Mouse (Mus musculus): ENCODE results near the gene Brf1. TPM values are rescaled to one million over a fixed set of nuclear protein-coding genes. Genes with fewer than 3 reads are reported as not detected.

Brf1 gene
- polyA plus RNA-seq, 1 experiment: 44.8 TPM

GRCm38 (mm10) chr12:112965783-112966182, 34.7 kb downstream of the Brf1 start:
- Histone ChIP-seq H3K4me1 (ENCODE audit: control insufficient read depth, insufficient read depth, low read length) (no peaks in the 10 kb centered on the region), H3K27me3 (replicated peaks; ENCODE audit: control insufficient read depth, insufficient read depth, low read length) (no peaks in the 10 kb centered on the region), H3K4me3 (ENCODE audit: insufficient read depth, low read depth, low read length) (no peak overlapping the region), H3K27ac (ENCODE audit: insufficient read depth, low read depth, low read length) (no peak overlapping the region), H3K36me3 (ENCODE audit: control insufficient read depth, insufficient read depth, low read length) (peaks cover 7% of the 10 kb centered on the region)
- DNase-seq: no peak
- TF ChIP-seq POLR2A (IDR thresholded peaks at IDR 0.05; ENCODE audit: low read depth, low read length) (no peak), CTCF (conservative IDR thresholded peaks at IDR 0.05; ENCODE audit: insufficient read depth, insufficient read length, low read depth, low read length) (no peak)
- WGBS: 93% methylated on average over 13 of the region's 13 CpGs

- H3K27ac ChIP-seq (ENCODE audit: insufficient read depth, low read depth, low read length): peak overlapping the region; percentile 9; the same call in 1 of the 2 replicates
- WGBS: 69% methylated on average over 5 of the region's 5 CpGs
- TF ChIP-seq CTCF (conservative IDR thresholded peaks at IDR 0.05; ENCODE audit: insufficient read depth, insufficient read length, low read depth, low read length) (no peak), POLR2A (IDR thresholded peaks at IDR 0.05; ENCODE audit: low read depth, low read length) (no peak)
These were observed 38.6 kb downstream of the Brf1 start for GRCm38 (mm10) chr12:112961872-112962271.

GRCm38 (mm10) chr12:112961428-112961827, 39.1 kb downstream of the Brf1 start:
- 0 out of 2 replicates have a peak overlapping the region, but pooled peaks have one; percentile 4 for H3K27ac ChIP-seq (ENCODE audit: insufficient read depth, low read depth, low read length)
- H3K4me3 ChIP-seq (ENCODE audit: insufficient read depth, low read depth, low read length): no peak overlapping the region
- no peaks in the 10 kb centered on the region for H3K27me3 ChIP-seq (replicated peaks; ENCODE audit: control insufficient read depth, insufficient read depth, low read length)
- H3K4me1 ChIP-seq (ENCODE audit: control insufficient read depth, insufficient read depth, low read length): no peaks in the 10 kb centered on the region
- WGBS: 67% methylated on average over 7 of the region's 7 CpGs
- no peak for TF ChIP-seq POLR2A (IDR thresholded peaks at IDR 0.05; ENCODE audit: low read depth, low read length)
- TF ChIP-seq CTCF (conservative IDR thresholded peaks at IDR 0.05; ENCODE audit: insufficient read depth, insufficient read length, low read depth, low read length): no peak
- no peak for DNase-seq
- H3K36me3 ChIP-seq (ENCODE audit: control insufficient read depth, insufficient read depth, low read length): peaks cover 7% of the 10 kb centered on the region

More at GRCm38 (mm10) chr12:112961872-112962271, 38.6 kb downstream of the Brf1 start:
- no peaks in the 10 kb centered on the region for H3K27me3 ChIP-seq (replicated peaks; ENCODE audit: control insufficient read depth, insufficient read depth, low read length)
- DNase-seq: peak; percentile 41
- peaks cover 7% of the 10 kb centered on the region for H3K36me3 ChIP-seq (ENCODE audit: control insufficient read depth, insufficient read depth, low read length)
- H3K4me3 ChIP-seq (ENCODE audit: insufficient read depth, low read depth, low read length): no peak overlapping the region
- H3K4me1 ChIP-seq (ENCODE audit: control insufficient read depth, insufficient read depth, low read length): no peaks in the 10 kb centered on the region

GRCm38 (mm10) chr12:112959421-112959820, 41.1 kb downstream of the Brf1 start:
- Histone ChIP-seq H3K27ac (ENCODE audit: insufficient read depth, low read depth, low read length) (no peak overlapping the region), H3K36me3 (ENCODE audit: control insufficient read depth, insufficient read depth, low read length) (peaks cover 6% of the 10 kb centered on the region), H3K27me3 (replicated peaks; ENCODE audit: control insufficient read depth, insufficient read depth, low read length) (no peaks in the 10 kb centered on the region), H3K4me3 (ENCODE audit: insufficient read depth, low read depth, low read length) (no peak overlapping the region), H3K4me1 (ENCODE audit: control insufficient read depth, insufficient read depth, low read length) (no peaks in the 10 kb centered on the region)
- 82% methylated on average over 8 of the region's 8 CpGs for WGBS
- DNase-seq: no peak
- no peak for TF ChIP-seq CTCF (conservative IDR thresholded peaks at IDR 0.05; ENCODE audit: insufficient read depth, insufficient read length, low read depth, low read length)

GRCm38 (mm10) chr12:112958303-112958702, 42.2 kb downstream of the Brf1 start:
- H3K4me3 ChIP-seq (ENCODE audit: insufficient read depth, low read depth, low read length): no peak overlapping the region
- no peaks in the 10 kb centered on the region for H3K27me3 ChIP-seq (replicated peaks; ENCODE audit: control insufficient read depth, insufficient read depth, low read length)
- WGBS: 30% methylated on average over 4 of the region's 4 CpGs
- H3K27ac ChIP-seq (ENCODE audit: insufficient read depth, low read depth, low read length): no peak overlapping the region
- no peak for TF ChIP-seq POLR2A (IDR thresholded peaks at IDR 0.05; ENCODE audit: low read depth, low read length)
- TF ChIP-seq CTCF (conservative IDR thresholded peaks at IDR 0.05; ENCODE audit: insufficient read depth, insufficient read length, low read depth, low read length): peak; percentile 52; the same call in 1 of the 2 replicates
- H3K36me3 ChIP-seq (ENCODE audit: control insufficient read depth, insufficient read depth, low read length): peaks cover 3% of the 10 kb centered on the region
- H3K4me1 ChIP-seq (ENCODE audit: control insufficient read depth, insufficient read depth, low read length): no peaks in the 10 kb centered on the region
- DNase-seq: peak; percentile 47

GRCm38 (mm10) chr12:112955800-112956199, 44.7 kb downstream of the Brf1 start:
- TF ChIP-seq CTCF (conservative IDR thresholded peaks at IDR 0.05; ENCODE audit: insufficient read depth, insufficient read length, low read depth, low read length) (peak; percentile 91), POLR2A (IDR thresholded peaks at IDR 0.05; ENCODE audit: low read depth, low read length) (no peak)
- no peak overlapping the region for H3K27ac ChIP-seq (ENCODE audit: insufficient read depth, low read depth, low read length)
- H3K4me3 ChIP-seq (ENCODE audit: insufficient read depth, low read depth, low read length): no peak overlapping the region
- peak; percentile 83 for DNase-seq
- H3K27me3 ChIP-seq (replicated peaks; ENCODE audit: control insufficient read depth, insufficient read depth, low read length): no peaks in the 10 kb centered on the region
- no peaks in the 10 kb centered on the region for H3K36me3 ChIP-seq (ENCODE audit: control insufficient read depth, insufficient read depth, low read length)
- 42% methylated on average over 4 of the region's 4 CpGs for WGBS
- H3K4me1 ChIP-seq (ENCODE audit: control insufficient read depth, insufficient read depth, low read length): no peaks in the 10 kb centered on the region

- no peak overlapping the region for H3K27ac ChIP-seq (ENCODE audit: insufficient read depth, low read depth, low read length)
- H3K4me1 ChIP-seq (ENCODE audit: control insufficient read depth, insufficient read depth, low read length): no peaks in the 10 kb centered on the region
- no peaks in the 10 kb centered on the region for H3K27me3 ChIP-seq (replicated peaks; ENCODE audit: control insufficient read depth, insufficient read depth, low read length)
- H3K4me3 ChIP-seq (ENCODE audit: insufficient read depth, low read depth, low read length): no peak overlapping the region
- WGBS: 75% methylated on average over 3 of the region's 3 CpGs
- TF ChIP-seq CTCF (conservative IDR thresholded peaks at IDR 0.05; ENCODE audit: insufficient read depth, insufficient read length, low read depth, low read length) (no peak), POLR2A (IDR thresholded peaks at IDR 0.05; ENCODE audit: low read depth, low read length) (no peak)
- no peaks in the 10 kb centered on the region for H3K36me3 ChIP-seq (ENCODE audit: control insufficient read depth, insufficient read depth, low read length)
- no peak for DNase-seq
These were observed 47.5 kb downstream of the Brf1 start for GRCm38 (mm10) chr12:112952926-112953565.

All from kidney, adult 2 months (tissue).